ENCODE assay signal across 20 mouse cellular contexts in the genomic region with DNA sequence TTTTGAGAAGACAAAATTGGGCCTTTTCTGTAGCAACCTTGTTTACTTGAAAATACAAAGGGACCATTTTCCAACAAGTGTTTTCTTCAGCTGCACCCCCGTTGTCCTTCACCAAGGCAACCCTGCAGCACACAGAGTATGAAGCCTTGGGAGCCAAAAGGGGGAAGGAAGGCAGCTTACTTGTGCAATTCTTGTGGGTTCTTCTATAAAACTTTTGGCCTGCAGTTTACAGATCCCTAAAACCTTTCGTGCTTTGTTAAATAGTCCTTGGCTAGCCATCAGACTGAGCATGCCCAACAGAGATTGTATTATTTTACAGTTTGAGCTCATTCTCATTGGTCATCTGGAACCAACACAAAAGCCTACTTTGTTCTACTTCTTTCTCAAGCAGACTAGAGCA.
A peak's percentile ranks its signal among the peaks of the same experiment; 100 is the strongest.
DNase-seq lines count a peak whose midpoint lies in the region; ATAC-seq lines count a peak whose summit lies in the region.
"Had no signal": no experiment of that assay in that cellular context is flagged by ENCODE, and none has a peak within 500 bp of the region (broad histone marks: within the 10 kb centered on the region; RNA-seq: fewer than 3 reads in every experiment).

No protein-coding gene starts in this region.

- 0 out of 2 replicates have a peak, but pooled peaks have one; percentile 46 for ATAC-seq in neural tube, embryonic 14.5 days (ENCODE audit: low read depth)
- no peak for ATAC-seq in neural tube, embryonic 15.5 days (ENCODE audit: low FRiP score)
- ATAC-seq in megakaryocyte, adult 5-6 weeks (ENCODE audit: poor library complexity, severe bottlenecking), result peak; percentile 51; the same call in 1 of the 2 replicates

- no peak overlapping the region for H3K4me3 ChIP-seq in neural tube, embryonic 14.5 days (ENCODE audit: low read depth, low read length)
- no peak overlapping the region for H3K4me3 ChIP-seq in neural tube, embryonic 15.5 days (replicated peaks)
- H3K4me3 ChIP-seq: hindbrain, embryonic 15.5 days; limb, embryonic 13.5 days; megakaryocyte, embryonic 14.5 days; stomach, embryonic 15.5 days had no signal

- no peak overlapping the region for H3K4me2 ChIP-seq in neural tube, embryonic 14.5 days (ENCODE audit: low read depth, low read length)
- no peak overlapping the region for H3K4me2 ChIP-seq in neural tube, embryonic 15.5 days
- H3K4me2 ChIP-seq: hindbrain, embryonic 15.5 days; limb, embryonic 13.5 days; stomach, embryonic 15.5 days had no signal

- H3K4me1 ChIP-seq in neural tube, embryonic 14.5 days (ENCODE audit: control insufficient read depth, insufficient read depth, low read length), result no peaks in the 10 kb centered on the region
- H3K4me1 ChIP-seq in neural tube, embryonic 15.5 days, result no peaks in the 10 kb centered on the region
- H3K4me1 ChIP-seq: hindbrain, embryonic 15.5 days; limb, embryonic 13.5 days; megakaryocyte, embryonic 14.5 days; stomach, embryonic 15.5 days had no signal

- no peak overlapping the region for H3K9ac ChIP-seq in neural tube, embryonic 14.5 days (replicated peaks; ENCODE audit: low read depth, low read length)
- H3K9ac ChIP-seq in neural tube, embryonic 15.5 days (replicated peaks), result no peak overlapping the region
- H3K9ac ChIP-seq: hindbrain, embryonic 15.5 days; limb, embryonic 13.5 days; liver, embryonic 14.5 days; stomach, embryonic 15.5 days had no signal

- WGBS in neural tube, embryonic 14.5 days, result 65% methylated on average over 2 of the region's 2 CpGs
- 55% methylated on average over 2 of the region's 2 CpGs for WGBS in neural tube, embryonic 15.5 days

- H3K27me3 ChIP-seq in neural tube, embryonic 14.5 days (ENCODE audit: control insufficient read depth, insufficient read depth, low read length), result no peaks in the 10 kb centered on the region
- H3K27me3 ChIP-seq in neural tube, embryonic 15.5 days (replicated peaks), result no peaks in the 10 kb centered on the region
- H3K27me3 ChIP-seq: hindbrain, embryonic 15.5 days; stomach, embryonic 15.5 days had no signal

- H3K36me3 ChIP-seq in neural tube, embryonic 14.5 days (ENCODE audit: control insufficient read depth, insufficient read depth, low read length), result no peaks in the 10 kb centered on the region
- H3K36me3 ChIP-seq in neural tube, embryonic 15.5 days, result no peaks in the 10 kb centered on the region
- H3K36me3 ChIP-seq: hindbrain, embryonic 15.5 days; limb, embryonic 13.5 days; stomach, embryonic 15.5 days had no signal

- H3K9me3 ChIP-seq in neural tube, embryonic 14.5 days (ENCODE audit: control insufficient read depth, low read length), result no peaks in the 10 kb centered on the region
- H3K9me3 ChIP-seq in neural tube, embryonic 15.5 days (replicated peaks), result no peaks in the 10 kb centered on the region
- H3K9me3 ChIP-seq: hindbrain, embryonic 15.5 days; limb, embryonic 13.5 days; megakaryocyte, embryonic 14.5 days; stomach, embryonic 15.5 days had no signal

- DNase-seq in cerebellum, adult 9-11 months, result peak; percentile 12
- DNase-seq in cerebellum, adult 11 months, result no peak
- peak; percentile 25 to 46 for DNase-seq in layer of hippocampus, adult 8-10 months (ENCODE audit: low spot score in 2 of 2)
- no peak for DNase-seq in layer of hippocampus, adult 9-10 months (ENCODE audit: low spot score)
- no peak for DNase-seq in yolk sac, embryonic 10.5 days (ENCODE audit: low spot score)
- DNase-seq: adrenal gland, adult 8-10 months; cerebellum, postnatal 10 days; heart, postnatal 10 days; kidney, adult 11 months; kidney, postnatal 10 days; retina, postnatal 1 day; spleen, adult 18-20 months had no signal

- H3K27ac ChIP-seq in neural tube, embryonic 14.5 days (ENCODE audit: low read depth, low read length), result no peak overlapping the region
- no peak overlapping the region for H3K27ac ChIP-seq in neural tube, embryonic 15.5 days (replicated peaks)
- H3K27ac ChIP-seq: hindbrain, embryonic 15.5 days; limb, embryonic 13.5 days; liver, embryonic 14.5 days; stomach, embryonic 15.5 days had no signal

Comparison
In these comparisons a context has a peak if more than half of its experiments do, and no peak if none do; other contexts are left out.
1. DNase-seq: peak in cerebellum, adult 9-11 months (single experiment) and layer of hippocampus, adult 8-10 months (2 of 2); none in cerebellum, adult 11 months (single experiment), layer of hippocampus, adult 9-10 months (single experiment) and yolk sac, embryonic 10.5 days (single experiment).